Mouse (Mus musculus): Measurements from ENCODE around the gene Fzd10. TPM values are rescaled to one million over a fixed set of nuclear protein-coding genes. Genes with fewer than 3 reads are reported as not detected.

The Fzd10 gene
- polyA plus RNA-seq, 1 experiment from 2014 or later, result 5.9 TPM

DNA sequence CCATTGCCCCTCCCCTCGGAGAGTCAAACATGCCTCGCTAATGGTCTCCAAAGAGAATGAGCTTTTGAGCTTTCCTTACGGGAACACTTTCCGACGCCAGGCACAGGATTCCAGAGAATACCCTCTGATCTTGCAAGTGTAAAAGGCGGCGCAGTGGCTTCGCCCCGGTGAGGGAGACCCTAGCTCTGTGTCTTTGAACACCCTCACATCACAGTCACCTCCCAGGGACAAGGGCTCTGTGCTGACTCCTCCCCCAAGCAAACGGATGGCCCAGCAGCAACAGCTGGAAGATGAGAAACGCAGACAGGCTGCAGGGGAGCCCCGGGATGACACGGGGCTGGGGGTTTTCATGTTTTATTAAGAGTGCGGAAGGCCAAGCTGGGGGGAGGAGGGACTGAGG is 6.0 kb downstream of the Fzd10 start:
- Histone ChIP-seq H3K9me3 (no peaks in the 10 kb centered on the region), H3K4me2 (peak overlapping the region; percentile 24), H3K27me3 (replicated peaks) (peaks cover 6% of the 10 kb centered on the region; the same call in 1 of the 2 replicates), H3K9ac (no peak overlapping the region), H3K36me3 (replicated peaks) (no peaks in the 10 kb centered on the region), H3K4me1 (peaks cover 25% of the 10 kb centered on the region), H3K27ac (no peak overlapping the region), H3K4me3 (no peak overlapping the region)
- peak; percentile 69; the same call in 1 of the 2 replicates for ATAC-seq (replicated peaks)
- WGBS, result 5% methylated on average over 14 of the region's 14 CpGs

DNA sequence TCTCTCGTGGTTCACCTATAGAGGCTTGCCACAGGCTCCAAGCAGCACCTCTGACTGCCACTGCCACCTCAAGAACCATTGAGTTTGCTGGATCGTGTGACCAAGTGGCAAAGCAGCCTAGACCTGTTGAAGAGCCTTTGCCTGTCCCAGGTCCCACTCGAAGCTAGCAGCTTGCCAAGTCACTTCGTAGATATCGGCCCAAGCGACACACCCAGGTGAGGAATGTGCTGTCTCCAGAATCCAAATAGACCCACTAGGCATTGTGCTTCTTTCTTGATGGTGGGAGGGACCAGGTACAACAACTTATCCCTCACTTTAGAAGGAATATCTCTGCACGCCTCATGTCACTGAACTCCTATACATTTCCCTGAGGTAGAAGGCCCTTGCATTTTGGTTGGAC is 8.4 kb downstream of the Fzd10 start:
- Histone ChIP-seq H3K4me3 (no peak overlapping the region), H3K9ac (no peak overlapping the region), H3K36me3 (replicated peaks) (no peaks in the 10 kb centered on the region), H3K4me2 (no peak overlapping the region), H3K4me1 (peaks cover 16% of the 10 kb centered on the region), H3K27ac (no peak overlapping the region), H3K9me3 (no peaks in the 10 kb centered on the region), H3K27me3 (replicated peaks) (peaks cover 4% of the 10 kb centered on the region; the same call in 1 of the 2 replicates)
- 91% methylated on average over 7 of the region's 7 CpGs for WGBS
- ATAC-seq (replicated peaks), result no peak

DNA sequence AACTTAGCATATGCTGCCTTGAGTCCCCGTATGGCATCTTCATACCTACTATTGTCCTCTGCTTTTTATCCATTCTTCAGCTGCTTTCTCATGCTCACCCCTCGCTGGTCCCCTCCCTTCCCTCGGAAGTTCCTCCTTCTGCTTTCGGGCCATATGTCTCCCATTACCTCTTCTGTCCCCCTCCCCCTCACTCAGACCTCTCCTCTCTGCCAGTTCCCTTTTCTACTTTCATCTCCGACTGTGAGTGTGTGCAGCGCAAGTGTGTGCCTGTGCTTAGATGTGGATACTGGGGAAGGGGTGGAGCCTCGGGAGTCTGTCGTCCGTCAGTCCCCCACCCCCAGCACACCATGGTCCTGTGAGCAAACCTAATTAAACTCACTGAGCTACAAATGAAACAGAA is 17.0 kb downstream of the Fzd10 start:
- peaks cover 23% of the 10 kb centered on the region for H3K4me1 ChIP-seq
- H3K36me3 ChIP-seq (replicated peaks), result no peaks in the 10 kb centered on the region
- 13% methylated on average over 9 of the region's 9 CpGs for whole genome bisulfite sequencing
- no peak overlapping the region for H3K9ac ChIP-seq
- ATAC-seq (replicated peaks), result no peak
- no peak overlapping the region for H3K4me3 ChIP-seq
- no peaks in the 10 kb centered on the region for H3K9me3 ChIP-seq
- H3K4me2 ChIP-seq, result peak overlapping the region; percentile 31; the same call in 1 of the 2 replicates
- peaks cover 11% of the 10 kb centered on the region; the same call in 1 of the 2 replicates for H3K27me3 ChIP-seq (replicated peaks)
- H3K27ac ChIP-seq, result no peak overlapping the region

DNA sequence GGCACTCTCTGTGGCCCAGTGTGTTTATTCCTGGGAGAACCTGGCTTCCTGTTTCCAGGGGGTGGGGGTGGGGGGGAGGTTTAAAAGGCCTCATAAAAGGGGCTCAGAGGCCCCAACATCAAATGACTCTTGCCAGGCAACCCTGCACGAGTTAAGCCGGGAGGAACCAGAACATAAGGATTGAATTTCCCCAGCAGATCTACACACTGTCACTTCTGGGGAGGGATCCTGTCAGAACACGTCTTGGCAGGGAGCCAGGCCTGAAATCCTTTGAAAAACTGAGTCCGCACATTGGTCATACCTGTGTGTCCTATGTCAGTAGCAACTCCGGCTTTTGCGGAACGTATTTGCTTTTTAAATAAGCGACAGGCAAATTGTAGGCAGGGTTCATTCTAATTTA is 19.3 kb downstream of the Fzd10 start:
- peaks cover 11% of the 10 kb centered on the region; the same call in 1 of the 2 replicates for H3K27me3 ChIP-seq (replicated peaks)
- no peak for ATAC-seq (replicated peaks)
- 0 out of 2 replicates have a peak overlapping the region, but pooled peaks have one; percentile 25 for H3K27ac ChIP-seq
- peaks cover 23% of the 10 kb centered on the region for H3K4me1 ChIP-seq
- WGBS, result 20% methylated on average over 8 of the region's 8 CpGs
- no peak overlapping the region for H3K4me2 ChIP-seq
- H3K4me3 ChIP-seq, result no peak overlapping the region
- H3K36me3 ChIP-seq (replicated peaks), result no peaks in the 10 kb centered on the region
- H3K9me3 ChIP-seq, result no peaks in the 10 kb centered on the region
- H3K9ac ChIP-seq, result no peak overlapping the region

DNA sequence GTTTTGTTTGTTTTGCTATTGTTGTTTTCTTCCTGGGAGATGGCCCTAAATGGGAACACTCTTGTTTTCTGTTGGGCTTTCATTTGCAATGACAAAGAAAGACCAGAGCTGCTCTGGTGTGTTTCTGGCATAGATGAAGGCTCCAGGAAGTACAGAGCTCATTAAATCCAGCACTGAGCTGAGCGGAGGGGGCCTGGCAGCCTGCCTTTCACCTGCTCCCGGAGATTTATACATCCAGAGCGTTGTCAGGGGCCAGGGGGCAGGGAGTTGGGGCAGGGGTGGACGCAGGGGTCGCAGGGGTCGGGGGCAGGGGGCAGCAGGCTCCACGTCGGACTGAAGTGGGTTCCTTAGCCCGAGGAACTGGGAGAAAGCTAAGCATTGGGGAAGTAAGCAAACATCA is 19.8 kb downstream of the Fzd10 start:
- 4% methylated on average over 9 of the region's 9 CpGs for WGBS
- H3K36me3 ChIP-seq (replicated peaks), result no peaks in the 10 kb centered on the region
- H3K27me3 ChIP-seq (replicated peaks), result peaks cover 11% of the 10 kb centered on the region; the same call in 1 of the 2 replicates

DNA sequence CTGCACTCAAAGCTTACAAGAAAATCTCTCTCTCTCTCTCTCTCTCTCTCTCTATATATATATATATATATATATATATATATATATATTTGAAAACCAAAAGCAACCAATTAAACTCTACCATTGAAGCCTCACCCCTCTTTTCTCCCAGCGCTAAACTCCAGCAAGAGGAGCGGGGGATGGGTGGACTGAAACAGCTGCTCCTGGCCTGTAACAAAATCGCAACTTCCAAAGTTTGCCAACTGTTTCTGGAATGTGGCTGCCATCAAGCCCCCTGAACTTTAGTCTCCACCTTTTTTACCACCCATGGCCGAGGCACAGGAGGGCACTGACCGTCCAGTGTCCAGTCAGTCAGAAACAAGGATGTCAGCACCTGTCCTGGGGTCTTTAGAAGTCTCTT is 27.1 kb downstream of the Fzd10 start:
- no peaks in the 10 kb centered on the region for H3K4me1 ChIP-seq
- no peaks in the 10 kb centered on the region for H3K36me3 ChIP-seq (replicated peaks)
- H3K4me3 ChIP-seq, result no peak overlapping the region
- no peak for ATAC-seq (replicated peaks)
- no peak overlapping the region for H3K4me2 ChIP-seq
- H3K27ac ChIP-seq, result no peak overlapping the region
- H3K9ac ChIP-seq, result no peak overlapping the region
- 63% methylated on average over 5 of the region's 5 CpGs for WGBS
- no peaks in the 10 kb centered on the region for H3K27me3 ChIP-seq (replicated peaks)
- H3K9me3 ChIP-seq, result no peaks in the 10 kb centered on the region

More for the DNA sequence above, 19.8 kb downstream of the Fzd10 start:
- H3K9ac ChIP-seq, result no peak overlapping the region
- no peak overlapping the region for H3K4me3 ChIP-seq
- no peak for ATAC-seq (replicated peaks)
- peaks cover 23% of the 10 kb centered on the region for H3K4me1 ChIP-seq
- H3K9me3 ChIP-seq, result no peaks in the 10 kb centered on the region
- 0 out of 2 replicates have a peak overlapping the region, but pooled peaks have one; percentile 25 for H3K27ac ChIP-seq
- H3K4me2 ChIP-seq, result no peak overlapping the region

DNA sequence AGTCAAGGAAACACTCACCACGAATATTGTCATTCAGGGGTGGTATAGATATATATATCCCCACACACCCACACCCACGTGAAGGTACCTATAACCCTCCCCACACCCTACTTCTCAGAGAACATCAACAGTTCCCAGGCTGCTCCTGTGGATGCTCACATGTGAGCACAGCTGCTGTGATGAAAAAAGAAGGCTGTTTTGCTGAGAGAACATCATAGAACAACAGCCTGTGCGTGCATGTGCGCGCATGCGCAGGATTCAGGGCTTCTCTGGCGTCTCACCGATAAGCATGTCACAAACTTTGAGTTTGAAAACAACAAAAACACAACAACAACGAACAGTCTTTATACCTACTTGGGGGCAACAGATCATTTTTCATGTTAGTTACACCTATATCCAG is 36.0 kb downstream of the Fzd10 start:
- no peaks in the 10 kb centered on the region for H3K4me1 ChIP-seq
- no peak for ATAC-seq (replicated peaks)

DNA sequence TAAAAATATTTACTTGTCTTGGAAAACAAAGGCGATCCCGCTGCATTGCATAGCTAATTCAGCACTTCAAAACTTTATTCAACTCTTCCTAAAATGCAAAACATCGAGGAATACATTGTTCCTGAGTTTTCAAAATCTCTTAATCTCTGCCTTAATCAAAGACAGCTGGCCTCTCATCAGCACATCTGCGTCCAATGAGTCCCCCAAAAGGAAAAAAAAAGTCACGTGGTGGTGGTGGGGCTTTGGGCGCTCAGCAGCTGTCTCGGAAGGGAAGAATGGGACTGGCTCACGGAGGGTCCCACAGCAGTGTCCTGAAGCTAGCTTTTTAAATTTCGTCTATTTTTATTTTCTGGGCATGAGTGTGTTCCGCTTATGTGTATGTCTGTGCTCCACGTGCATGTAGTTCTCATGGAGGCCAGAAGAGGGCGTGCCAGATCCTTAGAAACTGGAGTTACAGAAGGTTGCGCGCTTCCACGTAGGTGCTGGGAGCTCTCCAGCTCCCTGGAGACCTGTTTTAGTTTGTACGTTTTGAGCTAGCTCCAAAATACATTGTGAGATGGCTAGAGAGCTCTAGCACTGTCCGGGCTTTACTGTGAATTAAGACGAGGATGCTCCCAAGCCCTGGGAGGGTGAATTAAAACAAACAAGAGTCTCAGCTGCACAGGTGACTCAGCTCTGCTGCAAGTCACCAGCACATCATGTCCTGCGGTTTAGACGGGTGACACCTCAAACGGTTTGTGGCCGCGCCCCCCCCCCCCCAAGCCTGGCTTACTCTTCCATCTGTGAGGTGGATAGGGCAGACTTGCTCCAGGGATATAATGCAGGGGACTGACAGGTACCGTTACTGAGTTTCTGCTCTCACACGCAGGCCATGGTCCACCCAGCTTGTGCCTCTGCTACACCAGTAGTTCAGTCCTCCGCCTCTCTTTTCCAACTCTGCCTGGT is 36.7 kb downstream of the Fzd10 start:
- Histone ChIP-seq H3K9me3 (no peaks in the 10 kb centered on the region), H3K4me3 (no peak overlapping the region), H3K27me3 (replicated peaks) (no peaks in the 10 kb centered on the region), H3K9ac (no peak overlapping the region), H3K4me2 (no peak overlapping the region), H3K4me1 (no peaks in the 10 kb centered on the region), H3K27ac (no peak overlapping the region), H3K36me3 (replicated peaks) (no peaks in the 10 kb centered on the region)
- no peak for ATAC-seq (replicated peaks)
- 86% methylated on average over 26 of the region's 26 CpGs for WGBS

More for the DNA sequence above, 36.0 kb downstream of the Fzd10 start:
- H3K9me3 ChIP-seq, result no peaks in the 10 kb centered on the region
- H3K36me3 ChIP-seq (replicated peaks), result no peaks in the 10 kb centered on the region
- no peak overlapping the region for H3K9ac ChIP-seq
- H3K27me3 ChIP-seq (replicated peaks), result no peaks in the 10 kb centered on the region
- no peak overlapping the region for H3K27ac ChIP-seq
- 89% methylated on average over 9 of the region's 9 CpGs for WGBS
- H3K4me3 ChIP-seq, result no peak overlapping the region
- H3K4me2 ChIP-seq, result no peak overlapping the region

DNA sequence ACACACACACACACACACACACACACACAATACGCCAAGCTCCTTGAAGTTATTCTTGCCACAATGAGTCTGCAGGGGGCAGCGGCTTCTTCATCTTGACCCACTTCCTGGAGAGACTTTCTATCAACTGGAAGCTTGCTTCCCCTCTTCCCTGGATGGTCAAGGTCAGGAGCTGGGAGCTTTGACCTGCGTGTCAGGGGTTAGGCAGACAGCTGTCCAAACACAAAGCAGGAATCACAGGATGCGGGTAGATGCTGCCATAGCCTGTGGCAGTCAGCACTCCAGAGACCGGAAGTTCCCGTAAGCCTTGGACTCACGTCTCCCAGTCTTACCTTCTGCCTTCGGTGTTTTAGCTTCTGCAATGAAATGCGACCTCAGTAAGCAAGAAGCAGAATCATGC is 38.1 kb downstream of the Fzd10 start:
- 65% methylated on average over 9 of the region's 9 CpGs for WGBS
- Histone ChIP-seq H3K27me3 (replicated peaks) (no peaks in the 10 kb centered on the region), H3K27ac (no peak overlapping the region), H3K4me1 (no peaks in the 10 kb centered on the region), H3K9ac (no peak overlapping the region), H3K9me3 (no peaks in the 10 kb centered on the region), H3K4me3 (no peak overlapping the region), H3K36me3 (replicated peaks) (no peaks in the 10 kb centered on the region), H3K4me2 (no peak overlapping the region)
- no peak for ATAC-seq (replicated peaks)

DNA sequence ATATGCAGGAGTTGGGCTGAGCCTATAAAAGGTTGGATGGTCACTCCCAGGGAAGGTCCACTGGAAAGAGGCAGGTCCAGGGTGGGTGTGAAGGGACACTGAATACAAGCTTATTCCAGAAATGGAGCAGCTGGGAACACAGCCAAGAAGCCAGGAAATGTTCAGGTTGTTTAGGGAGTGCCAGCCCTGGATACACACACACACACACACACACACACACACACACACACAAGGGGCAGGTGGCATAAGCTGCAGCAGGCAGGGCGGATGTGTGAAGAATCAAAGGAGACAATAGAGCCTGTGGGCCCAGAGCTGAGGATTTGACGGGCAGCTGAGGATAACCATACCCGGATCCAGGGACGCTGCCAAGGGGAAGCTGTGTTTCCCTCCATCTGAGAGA is 42.4 kb downstream of the Fzd10 start:
- 58% methylated on average over 4 of the region's 4 CpGs for WGBS
- H3K27ac ChIP-seq, result no peak overlapping the region
- no peak for ATAC-seq (replicated peaks)

DNA sequence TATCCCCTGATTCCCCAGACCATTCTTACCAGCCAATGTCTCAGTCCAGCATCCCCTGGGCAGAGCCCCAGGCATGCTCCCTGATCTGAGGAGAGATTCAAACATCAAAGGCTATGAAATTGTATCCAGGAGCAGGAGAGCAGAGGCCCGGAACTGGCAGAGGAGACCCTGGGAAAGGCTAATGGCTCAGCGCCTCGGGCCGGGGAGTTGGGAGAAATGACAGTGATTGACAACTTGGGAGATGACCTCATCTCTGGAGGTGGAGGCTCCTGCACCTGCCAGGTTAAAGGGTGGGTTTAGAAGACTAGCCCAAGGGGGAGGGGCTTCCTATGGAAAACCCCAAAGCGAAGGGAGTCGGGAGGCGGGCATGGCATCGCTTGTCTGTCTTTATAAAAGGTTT is 45.1 kb downstream of the Fzd10 start:
- Histone ChIP-seq H3K27ac (no peak overlapping the region), H3K9ac (no peak overlapping the region), H3K27me3 (replicated peaks) (no peaks in the 10 kb centered on the region), H3K9me3 (no peaks in the 10 kb centered on the region), H3K4me3 (no peak overlapping the region), H3K4me2 (no peak overlapping the region), H3K4me1 (no peaks in the 10 kb centered on the region), H3K36me3 (replicated peaks) (no peaks in the 10 kb centered on the region)
- ATAC-seq (replicated peaks), result no peak
- 66% methylated on average over 8 of the region's 8 CpGs for WGBS

More for the DNA sequence above, 42.4 kb downstream of the Fzd10 start:
- Histone ChIP-seq H3K9me3 (no peaks in the 10 kb centered on the region), H3K4me1 (no peaks in the 10 kb centered on the region), H3K9ac (no peak overlapping the region), H3K4me3 (no peak overlapping the region), H3K27me3 (replicated peaks) (no peaks in the 10 kb centered on the region), H3K36me3 (replicated peaks) (no peaks in the 10 kb centered on the region), H3K4me2 (no peak overlapping the region)

DNA sequence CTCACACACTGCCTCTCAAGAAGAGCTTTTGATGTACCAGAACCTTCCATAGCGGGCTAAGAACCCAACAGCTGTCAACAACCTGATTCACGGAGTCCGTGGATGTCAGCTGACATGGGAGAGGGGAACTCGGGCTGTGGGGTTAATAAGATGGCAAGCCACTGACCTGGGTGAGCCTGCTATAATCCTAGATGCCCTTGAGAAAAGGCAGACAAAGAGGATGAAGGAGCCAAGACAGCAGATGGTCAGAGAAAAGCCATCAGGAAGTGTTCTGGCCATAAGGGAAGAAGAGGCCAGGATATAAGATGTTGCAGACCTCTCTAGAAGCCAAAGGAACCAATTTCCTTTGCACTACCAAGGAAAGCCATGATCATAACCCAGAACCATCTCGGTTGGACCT is 45.6 kb downstream of the Fzd10 start:
- no peak for ATAC-seq (replicated peaks)
- no peaks in the 10 kb centered on the region for H3K36me3 ChIP-seq (replicated peaks)
- WGBS, result 84% methylated on average over 5 of the region's 5 CpGs
- no peak overlapping the region for H3K27ac ChIP-seq
- no peak overlapping the region for H3K9ac ChIP-seq
- H3K9me3 ChIP-seq, result no peaks in the 10 kb centered on the region
- H3K4me1 ChIP-seq, result no peaks in the 10 kb centered on the region
- no peaks in the 10 kb centered on the region for H3K27me3 ChIP-seq (replicated peaks)
- H3K4me2 ChIP-seq, result no peak overlapping the region
- no peak overlapping the region for H3K4me3 ChIP-seq

Data from midbrain, embryonic 15.5 days (tissue).